Mouse (Mus musculus): ENCODE results near the gene Col11a1. TPM values are rescaled to one million over a fixed set of nuclear protein-coding genes. Genes with fewer than 3 reads are reported as not detected.

Gene Col11a1
- total RNA-seq (2021) (under 1 TPM; 0.13 to 0.23 TPM), polyA plus RNA-seq (2012; rRNA removed) (0.18 and 0.20 TPM in 2 replicates)
- long read RNA-seq, result 0 reads

DNA sequence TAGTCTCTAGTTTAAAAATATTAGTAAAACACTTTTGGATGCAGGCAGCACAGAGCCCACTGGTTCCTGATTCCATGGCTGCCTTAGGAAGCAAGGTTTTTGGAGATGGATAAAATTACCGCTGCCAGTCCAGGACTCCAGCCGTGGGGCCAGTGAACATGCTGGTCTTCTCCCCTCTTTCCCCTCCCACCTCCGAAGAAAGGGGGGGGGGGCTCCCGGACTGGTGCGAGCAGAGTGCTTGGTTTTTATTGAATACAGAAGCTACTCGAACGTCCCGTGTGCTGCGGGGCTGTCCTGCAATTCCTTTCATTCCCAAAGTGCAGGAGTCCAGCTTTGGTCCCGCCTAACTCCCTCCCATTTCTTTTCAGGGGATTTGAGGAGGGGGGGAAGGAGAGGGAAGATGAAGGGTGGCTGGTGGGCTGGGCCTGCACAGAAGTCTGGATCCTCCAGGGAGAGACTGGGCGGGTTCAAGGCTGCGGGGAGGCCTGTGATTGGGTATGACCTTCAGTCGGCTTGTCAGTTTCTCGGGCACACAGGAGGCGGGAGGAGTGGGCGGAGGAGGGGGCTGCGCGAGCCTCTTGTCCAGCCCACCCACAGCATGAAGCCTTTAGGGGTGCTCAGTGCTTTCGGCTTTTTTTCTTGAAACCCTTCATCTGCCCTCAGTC is at the start of gene Col11a1:
TSS of gene Col11a1 (plus strand) at position 570 of the 665 bp plus-strand sequence.
- Histone ChIP-seq H3K79me2 (replicated peaks; ENCODE audit: control insufficient read depth, insufficient read depth, low read length) (no peaks in the 10 kb centered on the region), H3K9ac (ENCODE audit: low read depth, low read length) (no peak within 1 kb of the TSS), H3K4me3 (0 out of 2 replicates have a peak within 1 kb of the TSS, but pooled peaks have one; percentile 16), H3K27ac (no peak within 1 kb of the TSS), H3K27me3 (ENCODE audit: control insufficient read depth, insufficient read depth, low read length) (no peaks in the 10 kb centered on the region), H3K4me1 (ENCODE audit: control insufficient read depth, insufficient read depth, low read length) (no peaks in the 10 kb centered on the region; the same call in 1 of the 2 replicates), H3K36me3 (ENCODE audit: control insufficient read depth, insufficient read depth, low read length) (no peaks in the 10 kb centered on the region)
- 1% methylated on average over 19 of the region's 19 CpGs for whole genome bisulfite sequencing
- peak; percentile 9 to 35 for DNase-seq
- no peak for TF ChIP-seq EP300 (IDR thresholded peaks at IDR 0.05; ENCODE audit: insufficient read depth, low read depth, low read length)
- no peak for TF ChIP-seq POLR2A (IDR thresholded peaks at IDR 0.05; ENCODE audit: insufficient read depth, low read depth, low read length)
- TF ChIP-seq CTCF (IDR thresholded peaks at IDR 0.05), result no peak
- intact Hi-C loops (cut with DNase I), result loop anchor here (5.0 kb wide), 2 partner anchors 333 to 378 kb away; no protein-coding TSS in a partner anchor

DNA sequence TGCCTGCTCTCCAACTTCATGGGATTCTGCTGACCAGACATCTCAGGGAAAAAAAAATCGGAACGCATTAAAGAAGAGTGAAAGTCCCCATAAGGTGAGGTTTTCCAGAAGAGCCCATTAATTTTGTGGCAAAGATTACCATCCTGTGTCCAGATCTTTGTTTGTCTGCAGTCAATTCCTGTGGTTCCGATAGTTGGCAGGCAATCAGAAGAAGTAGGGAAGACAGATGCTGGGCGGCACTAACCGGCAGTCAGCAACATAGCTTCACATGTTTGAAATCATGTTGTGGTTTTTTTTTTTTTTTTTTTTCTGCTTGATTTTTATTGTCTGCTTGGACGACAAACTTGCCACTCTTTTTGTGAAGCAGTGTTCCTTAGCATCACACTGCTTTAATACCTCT is 39.4 kb upstream of the Col11a1 start:
- Histone ChIP-seq H3K27me3 (ENCODE audit: control insufficient read depth, insufficient read depth, low read length) (no peaks in the 10 kb centered on the region), H3K4me1 (ENCODE audit: control insufficient read depth, insufficient read depth, low read length) (no peaks in the 10 kb centered on the region), H3K36me3 (ENCODE audit: control insufficient read depth, insufficient read depth, low read length) (no peaks in the 10 kb centered on the region), H3K79me2 (replicated peaks; ENCODE audit: control insufficient read depth, insufficient read depth, low read length) (no peaks in the 10 kb centered on the region), H3K4me3 (no peak overlapping the region), H3K27ac (no peak overlapping the region), H3K9ac (ENCODE audit: low read depth, low read length) (no peak overlapping the region)
- DNase-seq, result no peak
- WGBS, result 76% methylated on average over 6 of the region's 6 CpGs
- intact Hi-C loops (cut with DNase I), result no loop called here
- no peak for TF ChIP-seq POLR2A (IDR thresholded peaks at IDR 0.05; ENCODE audit: insufficient read depth, low read depth, low read length)
- TF ChIP-seq EP300 (IDR thresholded peaks at IDR 0.05; ENCODE audit: insufficient read depth, low read depth, low read length), result no peak
- TF ChIP-seq CTCF (IDR thresholded peaks at IDR 0.05), result no peak

GRCm38 (mm10) chr3:114030886-114031285 is 546 bp downstream of the Col11a1 start:
- TF ChIP-seq EP300 (IDR thresholded peaks at IDR 0.05; ENCODE audit: insufficient read depth, low read depth, low read length) (no peak), POLR2A (IDR thresholded peaks at IDR 0.05; ENCODE audit: insufficient read depth, low read depth, low read length) (no peak), CTCF (IDR thresholded peaks at IDR 0.05) (no peak)
- no peaks in the 10 kb centered on the region for H3K79me2 ChIP-seq (replicated peaks; ENCODE audit: control insufficient read depth, insufficient read depth, low read length)
- no peaks in the 10 kb centered on the region; the same call in 1 of the 2 replicates for H3K4me1 ChIP-seq (ENCODE audit: control insufficient read depth, insufficient read depth, low read length)
- H3K9ac ChIP-seq (ENCODE audit: low read depth, low read length), result no peak overlapping the region
- H3K27ac ChIP-seq, result no peak overlapping the region
- no peak for DNase-seq
- WGBS, result 1% methylated on average over 9 of the region's 9 CpGs
- no peaks in the 10 kb centered on the region for H3K27me3 ChIP-seq (ENCODE audit: control insufficient read depth, insufficient read depth, low read length)
- intact Hi-C loops (cut with DNase I), result loop anchor here (5.0 kb wide), 2 partner anchors 334 to 379 kb away; no protein-coding TSS in a partner anchor
- no peak overlapping the region for H3K4me3 ChIP-seq
- no peaks in the 10 kb centered on the region for H3K36me3 ChIP-seq (ENCODE audit: control insufficient read depth, insufficient read depth, low read length)

GRCm38 (mm10) chr3:114031351-114032213 is 1.2 kb downstream of the Col11a1 start:
- no peak for DNase-seq
- Histone ChIP-seq H3K27ac (no peak overlapping the region), H3K79me2 (replicated peaks; ENCODE audit: control insufficient read depth, insufficient read depth, low read length) (no peaks in the 10 kb centered on the region), H3K36me3 (ENCODE audit: control insufficient read depth, insufficient read depth, low read length) (no peaks in the 10 kb centered on the region), H3K4me3 (no peak overlapping the region), H3K27me3 (ENCODE audit: control insufficient read depth, insufficient read depth, low read length) (no peaks in the 10 kb centered on the region), H3K9ac (ENCODE audit: low read depth, low read length) (no peak overlapping the region), H3K4me1 (ENCODE audit: control insufficient read depth, insufficient read depth, low read length) (no peaks in the 10 kb centered on the region; the same call in 1 of the 2 replicates)
- intact Hi-C loops (cut with DNase I), result loop anchor here (5.0 kb wide), 2 partner anchors 334 to 379 kb away; no protein-coding TSS in a partner anchor
- no peak for TF ChIP-seq POLR2A (IDR thresholded peaks at IDR 0.05; ENCODE audit: insufficient read depth, low read depth, low read length)
- no peak for TF ChIP-seq CTCF (IDR thresholded peaks at IDR 0.05)
- no peak for TF ChIP-seq EP300 (IDR thresholded peaks at IDR 0.05; ENCODE audit: insufficient read depth, low read depth, low read length)
- 2% methylated on average over 21 of the region's 21 CpGs for WGBS

DNA sequence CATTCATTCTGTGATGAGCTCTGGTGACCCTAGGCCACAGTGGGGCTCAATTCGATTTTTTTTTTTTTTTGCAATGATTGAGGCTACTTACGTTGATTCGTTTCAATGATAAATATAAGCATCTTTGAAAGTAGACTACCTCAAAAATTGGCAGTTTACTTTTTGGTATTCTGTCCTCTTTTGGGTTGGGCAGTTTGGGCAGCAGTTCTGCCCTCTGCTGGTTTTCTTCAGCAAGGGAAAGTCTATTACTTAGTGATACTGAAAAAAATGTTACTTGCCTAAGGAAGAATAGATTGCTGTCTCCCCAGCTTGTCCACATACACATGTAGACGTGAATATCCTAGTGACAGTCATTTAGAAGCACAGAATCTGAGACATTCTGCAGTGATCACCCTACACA is 2.0 kb downstream of the Col11a1 start:
- Histone ChIP-seq H3K36me3 (ENCODE audit: control insufficient read depth, insufficient read depth, low read length) (no peaks in the 10 kb centered on the region), H3K79me2 (replicated peaks; ENCODE audit: control insufficient read depth, insufficient read depth, low read length) (no peaks in the 10 kb centered on the region), H3K9ac (ENCODE audit: low read depth, low read length) (no peak overlapping the region), H3K4me1 (ENCODE audit: control insufficient read depth, insufficient read depth, low read length) (no peaks in the 10 kb centered on the region; the same call in 1 of the 2 replicates), H3K27ac (no peak overlapping the region), H3K4me3 (no peak overlapping the region), H3K27me3 (ENCODE audit: control insufficient read depth, insufficient read depth, low read length) (no peaks in the 10 kb centered on the region)
- no peak for TF ChIP-seq POLR2A (IDR thresholded peaks at IDR 0.05; ENCODE audit: insufficient read depth, low read depth, low read length)
- peak; percentile 63 for TF ChIP-seq CTCF (IDR thresholded peaks at IDR 0.05)
- 5% methylated on average over 4 of the region's 4 CpGs for WGBS
- intact Hi-C loops (cut with DNase I), result loop anchor here (5.0 kb wide), 2 partner anchors 335 to 380 kb away; no protein-coding TSS in a partner anchor
- DNase-seq, result no peak
